Mouse (Mus musculus): Measurements from ENCODE around the gene Tcl1b3.

DNA sequence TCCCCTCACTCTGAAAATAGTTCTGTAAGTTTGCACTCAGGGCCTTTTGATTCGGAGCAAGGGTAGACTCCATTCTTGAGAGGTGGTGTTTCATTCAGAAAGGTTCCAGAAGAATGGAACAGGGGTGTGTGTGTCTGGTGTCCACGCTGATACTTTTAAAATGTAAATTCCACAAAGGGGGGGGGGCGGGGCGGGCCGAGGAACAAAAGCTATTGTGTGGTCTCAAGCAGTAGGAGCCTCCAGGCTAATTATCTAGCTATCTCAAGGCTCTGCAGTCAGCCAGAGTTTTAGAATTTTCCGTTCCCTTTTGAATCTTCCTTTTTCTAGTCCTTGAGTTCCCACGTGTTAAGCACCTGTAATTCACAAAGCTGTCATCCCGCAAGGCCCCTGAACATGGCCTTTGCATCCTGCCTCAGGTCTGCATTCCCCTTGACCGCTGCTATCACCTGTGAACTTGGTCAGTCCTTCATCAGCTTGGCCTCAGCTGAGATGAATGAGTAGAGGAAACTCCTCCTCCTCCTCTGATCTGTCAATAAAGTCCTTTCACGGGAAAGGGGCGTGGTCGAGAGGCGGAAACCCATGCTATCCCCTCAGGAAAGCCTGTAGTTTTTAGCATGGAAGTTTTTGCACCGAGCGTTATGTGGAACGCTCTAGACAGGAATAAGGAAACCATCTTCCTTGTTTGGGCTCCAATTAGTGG, 33.9 kb downstream of the Tcl1b3 start:
- TF ChIP-seq CTCF (IDR thresholded peaks at IDR 0.05; ENCODE audit: low read depth, low read length), result no peak
- no peak for TF ChIP-seq POLR2A (IDR thresholded peaks at IDR 0.05; ENCODE audit: borderline replicate concordance, low read depth, low read length)
